Mouse (Mus musculus) kidney, adult 10 weeks (tissue): ENCODE measurements around the gene Supt4a. TPM values are rescaled to one million over a fixed set of nuclear protein-coding genes. Genes with fewer than 3 reads are reported as not detected.

Experiments used
- polyA plus RNA-seq: library from polyadenylated mRNA; stranded (reverse); fragments of 350-450 nt; fragmentation: Illumina TruSeq; extraction: RNeasy Lipid Tissue Mini Kit (QIAGEN cat#74804); gene quantifications from one replicate; pipeline ENCODE4 v1.2.3, GENCODE M21; 2014; ENCODE audit warnings: low read depth, low replicate concordance

The Supt4a gene
- polyA plus RNA-seq, result 22.1 TPM

GRCm38 (mm10) chr11:87737175-87737740, at the start of gene Supt4a:
Supt4a (plus strand) TSS chr11:87737552.

DNA sequence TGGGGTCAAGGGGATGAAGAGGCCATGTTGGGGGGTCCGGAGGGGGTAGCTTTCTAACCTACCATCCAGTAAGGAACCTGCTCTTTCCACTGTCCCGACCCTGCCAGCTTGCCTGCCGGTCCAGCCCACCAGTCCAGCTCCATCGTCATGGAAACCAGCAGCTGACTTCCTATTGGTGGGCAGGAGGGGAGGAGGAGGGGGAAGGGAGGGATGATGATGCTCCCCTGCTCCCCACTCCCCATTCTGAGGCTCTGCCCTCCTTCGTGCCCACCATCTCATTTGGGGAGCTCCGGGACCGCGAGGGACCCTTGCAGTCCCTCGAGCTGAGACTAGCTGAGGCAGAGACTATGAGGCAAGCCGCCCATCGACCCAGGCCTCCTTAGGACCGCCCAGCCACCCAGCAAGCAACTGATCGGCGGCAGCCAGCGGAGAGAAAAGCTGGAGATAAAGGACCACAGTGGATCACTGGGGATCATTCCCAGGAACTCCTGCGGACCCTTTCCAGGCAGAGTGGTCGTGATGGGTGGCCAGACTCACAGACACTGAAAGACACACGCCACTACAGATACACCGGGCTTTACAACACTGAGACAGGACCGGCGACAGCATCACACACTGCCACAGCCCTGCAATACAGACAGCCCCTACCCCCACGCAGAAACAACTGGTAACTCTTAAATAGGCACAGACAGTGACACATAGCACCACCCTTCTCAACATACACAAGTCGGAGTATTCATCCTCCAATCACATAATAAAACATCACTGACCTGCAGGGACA, 23.1 kb downstream of the Supt4a start, which contains the start of gene Tspoap1:
TSS of gene Tspoap1 (plus strand) at position 241 of the 781 bp plus-strand sequence.

Other genes starting within 250 kb of the Supt4a start
- not detected for gene Gm11492, start 170.9 kb upstream of the Supt4a start, polyA plus RNA-seq
- 10.8 TPM for gene Sept4, start 168.6 kb upstream of the Supt4a start, polyA plus RNA-seq
- 33.6 TPM for gene Mtmr4, start 145.4 kb upstream of the Supt4a start, polyA plus RNA-seq
- gene Hsf5, start 120.4 kb upstream of the Supt4a start, polyA plus RNA-seq, result not detected
- gene Rnf43, start 74.8 kb upstream of the Supt4a start, polyA plus RNA-seq, result 4.7 TPM
- gene Tspoap1, start 23.0 kb downstream of the Supt4a start, polyA plus RNA-seq, result 0.65 TPM
- not detected for gene Mpo, start 56.0 kb downstream of the Supt4a start, polyA plus RNA-seq
- gene Lpo, start 90.7 kb downstream of the Supt4a start, polyA plus RNA-seq, result not detected
- gene Mks1, start 115.7 kb downstream of the Supt4a start, polyA plus RNA-seq, result 1.5 TPM
- gene Epx, start 138.0 kb downstream of the Supt4a start, polyA plus RNA-seq, result not detected
- not detected for gene Olfr462, start 154.7 kb downstream of the Supt4a start, polyA plus RNA-seq
- not detected for gene Olfr463, start 159.8 kb downstream of the Supt4a start, polyA plus RNA-seq
- not detected for gene Olfr464, start 183.4 kb downstream of the Supt4a start, polyA plus RNA-seq
- 152 TPM for gene Dynll2, start 250.0 kb downstream of the Supt4a start, polyA plus RNA-seq